Comparison of ENCODE assay signal across 10 mouse cellular contexts in the genomic region with DNA sequence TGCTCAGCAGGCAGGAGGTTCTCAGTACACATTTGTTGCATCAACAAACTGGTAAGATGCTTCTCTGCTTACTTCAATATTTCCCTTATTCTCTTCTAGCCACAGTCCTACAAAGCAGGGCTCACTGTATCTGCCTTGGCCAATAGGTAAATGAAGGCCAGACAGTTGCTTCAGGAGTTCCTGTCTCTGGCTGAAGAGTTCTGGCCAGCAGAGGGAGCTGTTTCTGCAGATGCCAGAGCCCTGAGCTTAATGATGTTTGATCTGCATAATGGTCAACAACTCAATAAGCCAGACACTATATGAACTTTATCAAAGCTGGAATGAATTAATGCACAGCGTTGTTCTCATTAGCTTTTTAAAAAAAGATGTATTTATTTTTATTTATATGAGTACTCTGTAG. TPM values are rescaled to one million over a fixed set of nuclear protein-coding genes. Genes with fewer than 3 reads are reported as not detected.
DNase-seq lines count a peak whose midpoint lies in the region; ATAC-seq and TF ChIP-seq lines count a peak whose summit lies in the region.
"Had no signal": no experiment of that assay in that cellular context is flagged by ENCODE, and none has a peak within 500 bp of the region (broad histone marks: within the 10 kb centered on the region; RNA-seq: fewer than 3 reads in every experiment).

No protein-coding gene starts in this region.

- ATAC-seq in hindbrain, embryonic 11.5 days (ENCODE audit: low FRiP score), result no peak
- no peak for ATAC-seq in hindbrain, embryonic 12.5 days (ENCODE audit: low FRiP score)

- 56% methylated on average over 1 of the region's 1 CpGs for WGBS in hindbrain, embryonic 11.5 days
- 44% methylated on average over 1 of the region's 1 CpGs for WGBS in hindbrain, embryonic 12.5 days
- WGBS in heart, embryonic 10.5 days, result 57% methylated on average over 1 of the region's 1 CpGs

- peak; percentile 88 for TF ChIP-seq CTCF in left cerebral cortex, adult 2 months (IDR thresholded peaks at IDR 0.05)

- no peak overlapping the region for H3K9ac ChIP-seq in hindbrain, embryonic 11.5 days (ENCODE audit: low read depth, low read length)
- H3K9ac ChIP-seq in hindbrain, embryonic 12.5 days, result no peak overlapping the region
- H3K9ac ChIP-seq: embryonic facial prominence, embryonic 12.5 days had no signal

- intact Hi-C loops in left cerebral cortex, adult 2 months (cut with DNase I), result loop anchor here (5.0 kb wide), 1 partner anchor 1195 kb away; no protein-coding TSS in a partner anchor

- DNase-seq in hindbrain, embryonic 11.5 days (ENCODE audit: low spot score), result peak; percentile 76
- DNase-seq in MN1 (ENCODE audit: low spot score), result peak; percentile 62
- peak; percentile 65 for DNase-seq in cerebellum, adult 9-10 months
- DNase-seq in heart, embryonic 10.5 days (ENCODE audit: low spot score), result peak; percentile 78
- DNase-seq in left cerebral cortex, adult 2 months (ENCODE audit: extremely low spot score in 1 of 2, low spot score in 2 of 2), result peak; percentile 65 to 78
- DNase-seq in naive thymus-derived CD4-positive, alpha-beta T cell, adult 2 months (ENCODE audit: low read depth), result peak; percentile 77
- peak; percentile 84 for DNase-seq in testis, postnatal 10 days (ENCODE audit: low spot score)

- no peak overlapping the region for H3K4me3 ChIP-seq in hindbrain, embryonic 11.5 days (ENCODE audit: low read depth, low read length)
- no peak overlapping the region for H3K4me3 ChIP-seq in hindbrain, embryonic 12.5 days
- no peak overlapping the region for H3K4me3 ChIP-seq in heart, embryonic 10.5 days
- H3K4me3 ChIP-seq in left cerebral cortex, adult 2 months, result no peak overlapping the region
- H3K4me3 ChIP-seq: embryonic facial prominence, embryonic 12.5 days had no signal

- no peaks in the 10 kb centered on the region for H3K4me1 ChIP-seq in hindbrain, embryonic 11.5 days (replicated peaks; ENCODE audit: control insufficient read depth, insufficient read depth, low read length)
- H3K4me1 ChIP-seq in hindbrain, embryonic 12.5 days, result peaks cover 13% of the 10 kb centered on the region
- peaks cover 27% of the 10 kb centered on the region for H3K4me1 ChIP-seq in heart, embryonic 10.5 days

- H3K36me3 ChIP-seq in hindbrain, embryonic 11.5 days (ENCODE audit: control insufficient read depth, insufficient read depth, low read length), result peaks cover 3% of the 10 kb centered on the region; the same call in 1 of the 2 replicates
- peaks cover 3% of the 10 kb centered on the region; the same call in 1 of the 2 replicates for H3K36me3 ChIP-seq in hindbrain, embryonic 12.5 days
- peaks cover under 1% of the 10 kb centered on the region; the same call in 1 of the 2 replicates for H3K36me3 ChIP-seq in heart, embryonic 10.5 days

- H3K27ac ChIP-seq in hindbrain, embryonic 11.5 days (ENCODE audit: low read depth, low read length), result no peak overlapping the region
- no peak overlapping the region for H3K27ac ChIP-seq in hindbrain, embryonic 12.5 days
- H3K27ac ChIP-seq in heart, embryonic 10.5 days, result no peak overlapping the region
- no peak overlapping the region for H3K27ac ChIP-seq in left cerebral cortex, adult 2 months
- H3K27ac ChIP-seq: embryonic facial prominence, embryonic 12.5 days had no signal

- H3K9me3 ChIP-seq in hindbrain, embryonic 11.5 days (ENCODE audit: control insufficient read depth, low read length), result no peaks in the 10 kb centered on the region
- no peaks in the 10 kb centered on the region for H3K9me3 ChIP-seq in hindbrain, embryonic 12.5 days (replicated peaks)
- no peaks in the 10 kb centered on the region for H3K9me3 ChIP-seq in heart, embryonic 10.5 days
- H3K9me3 ChIP-seq: embryonic facial prominence, embryonic 12.5 days had no signal

- H3K4me2 ChIP-seq in hindbrain, embryonic 11.5 days (replicated peaks; ENCODE audit: low read depth, low read length), result no peak overlapping the region
- no peak overlapping the region for H3K4me2 ChIP-seq in hindbrain, embryonic 12.5 days (replicated peaks)
- H3K4me2 ChIP-seq: embryonic facial prominence, embryonic 12.5 days had no signal

- H3K27me3 ChIP-seq in hindbrain, embryonic 11.5 days (ENCODE audit: control insufficient read depth, insufficient read depth, low read length), result no peaks in the 10 kb centered on the region
- no peaks in the 10 kb centered on the region for H3K27me3 ChIP-seq in hindbrain, embryonic 12.5 days
- no peaks in the 10 kb centered on the region for H3K27me3 ChIP-seq in heart, embryonic 10.5 days (ENCODE audit: insufficient read depth, poor library complexity, severe bottlenecking)
- H3K27me3 ChIP-seq: embryonic facial prominence, embryonic 12.5 days had no signal

RNA-seq across cellular contexts. Expression of a gene that starts 3.3 kb away (rescaled TPM):
- 313 and 337 TPM in 2 replicates for polyA plus RNA-seq in hindbrain, embryonic 11.5 days (2014; fragmentation: Nextera tagmentation; extraction: Ambion mirVana)
- 237 and 251 TPM in 2 replicates for polyA plus RNA-seq in hindbrain, embryonic 12.5 days (2016; fragmentation: Nextera tagmentation; extraction: Ambion mirVana)
- 96.7 and 139 TPM in 2 replicates for polyA plus RNA-seq in heart, embryonic 10.5 days (2016; fragmentation: Nextera tagmentation; extraction: Ambion mirVana)
- total RNA-seq in left cerebral cortex, adult 2 months (2021), result 10 to 100 TPM; 21.9 to 24.1 TPM

RNA-seq across cellular contexts. Expression of a gene that starts 18.3 kb away (rescaled TPM):
- 9.8 and 12.0 TPM in 2 replicates for polyA plus RNA-seq in hindbrain, embryonic 11.5 days (2014; fragmentation: Nextera tagmentation; extraction: Ambion mirVana)
- polyA plus RNA-seq in hindbrain, embryonic 12.5 days (2016; fragmentation: Nextera tagmentation; extraction: Ambion mirVana), result 9.5 and 9.7 TPM in 2 replicates
- polyA plus RNA-seq in heart, embryonic 10.5 days (2016; fragmentation: Nextera tagmentation; extraction: Ambion mirVana), result 5.5 and 6.0 TPM in 2 replicates
- 1 to 10 TPM; 1.8 to 2.0 TPM for total RNA-seq in left cerebral cortex, adult 2 months (2021)

RNA-seq across cellular contexts. Expression of a gene that starts 41.6 kb away (rescaled TPM):
- polyA plus RNA-seq in hindbrain, embryonic 11.5 days (2014; fragmentation: Nextera tagmentation; extraction: Ambion mirVana), result 60.7 and 78.3 TPM in 2 replicates
- 38.7 and 46.7 TPM in 2 replicates for polyA plus RNA-seq in hindbrain, embryonic 12.5 days (2016; fragmentation: Nextera tagmentation; extraction: Ambion mirVana)
- 5.5 and 7.2 TPM in 2 replicates for polyA plus RNA-seq in heart, embryonic 10.5 days (2016; fragmentation: Nextera tagmentation; extraction: Ambion mirVana)
- total RNA-seq in left cerebral cortex, adult 2 months (2021), result 1 to 10 TPM; 4.5 to 6.0 TPM

RNA-seq across cellular contexts. Expression of a gene that starts 48.1 kb away (rescaled TPM):
- polyA plus RNA-seq in hindbrain, embryonic 11.5 days (2014; fragmentation: Nextera tagmentation; extraction: Ambion mirVana), result not detected in 2 replicates
- polyA plus RNA-seq in hindbrain, embryonic 12.5 days (2016; fragmentation: Nextera tagmentation; extraction: Ambion mirVana), result not detected in 2 replicates
- not detected in 2 replicates for polyA plus RNA-seq in heart, embryonic 10.5 days (2016; fragmentation: Nextera tagmentation; extraction: Ambion mirVana)
- total RNA-seq in left cerebral cortex, adult 2 months (2021), result not detected
- polyA plus RNA-seq: embryonic facial prominence, embryonic 12.5 days; lung, embryonic 16.5 days had no signal
